Mouse (Mus musculus): Measurements from ENCODE around the gene Yif1a. TPM values are rescaled to one million over a fixed set of nuclear protein-coding genes. Genes with fewer than 3 reads are reported as not detected.
A peak's percentile ranks its signal among the peaks of the same experiment; 100 is the strongest.

The Yif1a gene
- total RNA-seq, 2 experiments from 2014 or later = 38.1 to 47.5 TPM

GRCm38 (mm10) chr19:5113783-5114182, 25.4 kb downstream of the Yif1a start:
- no peak for DNase-seq

- DNase-seq = peak; percentile 84
Measured at GRCm38 (mm10) chr19:5117494-5118383, 29.4 kb downstream of the Yif1a start.

- no peak for DNase-seq
Measured at GRCm38 (mm10) chr19:5118384-5118698, 30.0 kb downstream of the Yif1a start, which contains the start of gene Klc2. Gene Klc2 (minus strand): TSS chr19:5118560.

- no peak for DNase-seq
Measured at GRCm38 (mm10) chr19:5122492-5122891, 34.2 kb downstream of the Yif1a start.

GRCm38 (mm10) chr19:5123241-5123640, 34.9 kb downstream of the Yif1a start:
- DNase-seq = no peak

- DNase-seq = no peak
Measured at GRCm38 (mm10) chr19:5124055-5124614, 35.8 kb downstream of the Yif1a start.

GRCm38 (mm10) chr19:5129770-5130169, 41.4 kb downstream of the Yif1a start:
- no peak for DNase-seq

GRCm38 (mm10) chr19:5131237-5131636, 42.9 kb downstream of the Yif1a start:
- DNase-seq = no peak

- peak; percentile 18 for DNase-seq
Measured at GRCm38 (mm10) chr19:5139640-5140039, 51.3 kb downstream of the Yif1a start.

Other genes with a start within 250 kb of the Yif1a start
- 10 to 100 TPM; 26.3 to 27.1 TPM for gene Ccs, start 249.2 kb upstream of the Yif1a start, total RNA-seq (2021)
- gene Ccdc87, start 249.2 kb upstream of the Yif1a start, total RNA-seq (2021) = not detected
- gene Ctsf, start 233.4 kb upstream of the Yif1a start, total RNA-seq (2021) = 10 to 100 TPM; 28.4 to 41.6 TPM
- gene Actn3, start 210.6 kb upstream of the Yif1a start, total RNA-seq (2021) = 1,000 to 10,000 TPM; 7,181 to 7,860 TPM
- gene Zdhhc24, start 209.9 kb upstream of the Yif1a start, total RNA-seq (2021) = 1 to 10 TPM; 2.4 to 2.8 TPM
- gene Bbs1, start 181.9 kb upstream of the Yif1a start, total RNA-seq (2021) = 1 to 10 TPM; 1.6 to 2.6 TPM
- 10 to 100 TPM; 15.6 to 23.4 TPM for gene Dpp3, start 160.3 kb upstream of the Yif1a start, total RNA-seq (2021)
- 1 to 10 TPM in 1 of 2 experiments, under 1 TPM in 1; 0.87 to 1.2 TPM for gene Peli3, start 145.4 kb upstream of the Yif1a start, total RNA-seq (2021)
- gene Mrpl11, start 126.4 kb upstream of the Yif1a start, total RNA-seq (2021) = 10 to 100 TPM; 57.6 to 59.6 TPM
- not detected for gene Npas4, start 98.2 kb upstream of the Yif1a start, total RNA-seq (2021)
- gene Slc29a2, start 64.7 kb upstream of the Yif1a start, total RNA-seq (2021) = 10 to 100 TPM in 1 of 2 experiments, 1 to 10 TPM in 1; 7.9 to 11.6 TPM
- gene B4gat1, start 49.7 kb upstream of the Yif1a start, total RNA-seq (2021) = 10 to 100 TPM; 17.9 to 20.1 TPM
- gene AC124502.3, start 49.6 kb upstream of the Yif1a start, total RNA-seq (2021) = 1 to 10 TPM in 1 of 2 experiments, under 1 TPM in 1; 0.26 to 1.4 TPM
- 10 to 100 TPM; 11.6 to 12.6 TPM for gene Brms1, start 47.2 kb upstream of the Yif1a start, total RNA-seq (2021)
- gene Rin1, start 38.1 kb upstream of the Yif1a start, total RNA-seq (2021) = 1 to 10 TPM; 1.3 to 2.1 TPM
- 10 to 100 TPM; 13.8 to 23.3 TPM for gene Cd248, start 20.5 kb upstream of the Yif1a start, total RNA-seq (2021)
- not detected for gene Tmem151a, start 3.0 kb upstream of the Yif1a start, total RNA-seq (2021)
- not detected for gene Cnih2, start 10.0 kb downstream of the Yif1a start, total RNA-seq (2021)
- 100 to 1,000 TPM; 113 to 127 TPM for gene Rab1b, start 18.5 kb downstream of the Yif1a start, total RNA-seq (2021)
- 10 to 100 TPM; 51.9 TPM for gene Klc2, start 30.0 kb downstream of the Yif1a start, total RNA-seq (2021)
- gene Pacs1, start 184.6 kb downstream of the Yif1a start, total RNA-seq (2021) = 1 to 10 TPM; 5.6 to 6.5 TPM
- gene Sf3b2, start 206.9 kb downstream of the Yif1a start, total RNA-seq (2021) = 10 to 100 TPM; 65.4 to 69.5 TPM
- gene Gal3st3, start 209.8 kb downstream of the Yif1a start, total RNA-seq (2021) = not detected
- not detected for gene Catsper1, start 247.2 kb downstream of the Yif1a start, total RNA-seq (2021)